Mouse (Mus musculus) liver, postnatal 0 days (tissue): Measurements from ENCODE around the gene Tmem91. TPM values are rescaled to one million over a fixed set of nuclear protein-coding genes. Genes with fewer than 3 reads are reported as not detected.

Experiments used
- ATAC-seq: fragments of 200-750 bp; cut with Nextera tagmentation; 2 replicates; pipeline ENCODE4 v1.8.0; 2017; ENCODE audit warnings: mild to moderate bottlenecking, moderate library complexity
- DNase-seq: peaks from one replicate; pipeline ENCODE4 v3.0.0-alpha.2; 2016
- H3K27ac ChIP-seq: fragments of 300-500 bp; sonication (generic); 2 replicates; pipeline ENCODE4 v1.5.1; 2014; ENCODE audit warnings: antibody characterized with exemption, moderate library complexity, mild to moderate bottlenecking, low read depth
- H3K27me3 ChIP-seq: fragments of 300-500 bp; sonication (generic); 2 replicates; pipeline ENCODE4 v1.6.1; 2014; ENCODE audit warnings: low read length, control low read depth, mixed read lengths; ENCODE audit not compliant: insufficient read depth
- H3K36me3 ChIP-seq: fragments of 300-500 bp; sonication (generic); replicated peaks from 2 replicates; pipeline ENCODE4 v1.6.1; 2014; ENCODE audit warnings: mild to moderate bottlenecking, control low read depth, low read length, moderate library complexity, mixed read lengths; ENCODE audit not compliant: insufficient read depth
- H3K4me1 ChIP-seq: fragments of 300-500 bp; sonication (generic); 2 replicates; pipeline ENCODE4 v1.6.1; 2014; ENCODE audit warnings: antibody characterized with exemption, mild to moderate bottlenecking, control low read depth; ENCODE audit not compliant: insufficient read depth
- H3K4me2 ChIP-seq: fragments of 300-500 bp; sonication (generic); 2 replicates; pipeline ENCODE4 v1.6.1; 2014; ENCODE audit warnings: low read depth, mild to moderate bottlenecking, low read length, moderate library complexity, mixed read lengths
- H3K4me3 ChIP-seq: fragments of 300-500 bp; sonication (generic); 2 replicates; pipeline ENCODE4 v1.5.1; 2014; ENCODE audit warnings: low read depth, low read length
- H3K9ac ChIP-seq: fragments of 300-500 bp; sonication (generic); replicated peaks from 2 replicates; pipeline ENCODE4 v1.6.1; 2014; ENCODE audit warnings: mild to moderate bottlenecking, moderate library complexity
- H3K9me3 ChIP-seq: fragments of 300-500 bp; sonication (generic); 2 replicates; pipeline ENCODE4 v1.6.1; 2016; ENCODE audit warnings: mild to moderate bottlenecking, control low read depth, low read length, mixed read lengths
- CTCF ChIP-seq: sonication (generic); IDR thresholded peaks from 2 replicates; pipeline ENCODE4 v1.5.1; 2016; ENCODE audit warnings: antibody characterized with exemption, low read depth
- EP300 ChIP-seq: IDR thresholded peaks from 2 replicates; pipeline ENCODE4 v1.6.1; 2016; ENCODE audit warnings: antibody characterized with exemption, low read depth, mild to moderate bottlenecking
- WGBS: fragments of 180-500 bp; shearing (Covaris S2); extraction: QIAGEN DNeasy Blood & Tissue Kit; methylation state at CpG from one replicate; pipeline ENCODE4 v1.1.7; 2014; ENCODE audit not compliant: insufficient replicate concordance; 5-methylcytosine and 5-hydroxymethylcytosine counted together
- polyA plus RNA-seq: library from polyadenylated mRNA; unstranded; fragments of >200 nt; fragmentation: Nextera tagmentation; extraction: Ambion mirVana; gene quantifications from 2 replicates; pipeline ENCODE4 v1.2.1, GENCODE M21; 2015

The Tmem91 gene
- polyA plus RNA-seq, 1 experiment from 2014 or later = 0.76 TPM

DNA sequence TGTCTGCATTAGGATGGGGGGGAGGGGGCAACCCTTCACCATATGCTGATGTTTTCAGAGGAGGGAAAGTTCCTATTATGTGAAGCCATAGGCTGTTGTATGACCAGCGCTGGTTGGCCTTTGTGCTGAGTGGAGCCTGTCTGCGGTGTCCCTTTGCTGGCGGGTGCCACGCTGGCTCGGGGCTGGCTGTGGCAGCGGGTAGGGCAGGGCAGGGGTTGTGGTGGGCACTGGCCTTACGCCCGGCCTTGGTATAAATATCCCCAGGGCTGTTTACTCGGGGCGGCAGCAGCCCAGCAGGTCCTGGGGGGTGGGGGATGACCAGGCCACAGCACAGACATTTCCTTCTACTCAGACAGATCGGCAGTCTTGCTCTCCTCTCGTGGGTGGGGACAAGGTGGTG, 35.0 kb upstream of the Tmem91 start:
- Histone ChIP-seq H3K4me2 (0 out of 2 replicates have a peak overlapping the region, but pooled peaks have one; percentile 9), H3K27ac (0 out of 2 replicates have a peak overlapping the region, but pooled peaks have one; percentile 70), H3K9me3 (no peaks in the 10 kb centered on the region), H3K9ac (peak overlapping the region; percentile 2; the same call in 1 of the 2 replicates), H3K27me3 (no peaks in the 10 kb centered on the region), H3K36me3 (peaks cover 24% of the 10 kb centered on the region), H3K4me3 (no peak overlapping the region), H3K4me1 (peaks cover 51% of the 10 kb centered on the region)
- DNase-seq (no peak), ATAC-seq (no peak)
- WGBS = 50% methylated on average over 12 of the region's 12 CpGs
- TF ChIP-seq EP300 (no peak), CTCF (no peak)

DNA sequence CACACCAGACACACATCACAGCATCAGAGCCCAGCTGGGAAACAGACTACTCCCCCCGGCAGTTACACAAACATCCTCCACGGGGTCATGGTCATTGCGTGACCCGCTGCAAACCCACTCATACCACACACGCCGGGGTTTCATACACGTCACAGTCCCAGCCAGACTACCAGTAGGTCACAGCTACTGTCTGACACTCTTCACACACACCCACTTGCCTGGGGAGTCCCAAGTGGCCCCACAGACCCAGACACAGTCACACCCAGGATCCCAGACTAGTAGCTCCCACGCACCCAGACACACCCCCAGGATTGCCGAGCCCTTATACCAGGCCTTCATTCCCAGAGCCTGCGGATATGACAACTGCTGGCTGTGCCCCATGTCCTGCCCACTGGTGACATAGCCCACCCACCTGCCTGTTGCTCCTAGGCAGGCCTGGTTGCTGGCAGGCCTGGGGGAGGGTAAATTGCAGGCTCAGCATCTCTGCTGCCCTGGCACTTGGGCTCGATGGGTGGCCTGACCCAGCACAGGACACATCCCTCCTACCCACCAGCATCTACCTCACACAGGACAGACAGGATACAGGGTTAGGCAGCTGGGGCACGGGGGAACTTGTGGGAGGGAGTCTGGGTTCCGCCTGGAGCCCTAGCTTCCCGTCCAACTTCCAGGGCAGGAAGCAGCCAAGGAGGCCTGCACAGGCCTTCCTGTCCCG, 32.8 kb upstream of the Tmem91 start:
- Histone ChIP-seq H3K36me3 (peaks cover 8% of the 10 kb centered on the region; the same call in 1 of the 2 replicates), H3K9ac (peak overlapping the region; percentile 5; the same call in 1 of the 2 replicates), H3K4me1 (peaks cover 62% of the 10 kb centered on the region), H3K4me3 (no peak overlapping the region), H3K9me3 (no peaks in the 10 kb centered on the region), H3K27me3 (no peaks in the 10 kb centered on the region), H3K27ac (peak overlapping the region; percentile 85), H3K4me2 (no peak overlapping the region)
- ATAC-seq = peak; percentile 31
- TF ChIP-seq EP300 (no peak), CTCF (no peak)
- DNase-seq = peak; percentile 53
- WGBS = 39% methylated on average over 15 of the region's 15 CpGs

GRCm38 (mm10) chr7:25706578-25707170, 31.7 kb upstream of the Tmem91 start:
- Histone ChIP-seq H3K4me3 (no peak overlapping the region), H3K4me2 (peak overlapping the region; percentile 26; the same call in 1 of the 2 replicates), H3K9me3 (0 out of 2 replicates have a peak, but pooled peaks cover 6% of the 10 kb centered on the region), H3K4me1 (peaks cover 57% of the 10 kb centered on the region), H3K27me3 (no peaks in the 10 kb centered on the region), H3K27ac (peak overlapping the region; percentile 85), H3K36me3 (peaks cover 16% of the 10 kb centered on the region), H3K9ac (0 out of 2 replicates have a peak overlapping the region, but pooled peaks have one; percentile 5)
- ATAC-seq (no peak), DNase-seq (no peak)
- TF ChIP-seq EP300 = no peak
- TF ChIP-seq CTCF = no peak
- WGBS = 42% methylated on average over 7 of the region's 7 CpGs

- no peak for DNase-seq
- Histone ChIP-seq H3K36me3 (peaks cover 23% of the 10 kb centered on the region), H3K4me3 (no peak overlapping the region), H3K9me3 (0 out of 2 replicates have a peak, but pooled peaks cover 7% of the 10 kb centered on the region), H3K27me3 (no peaks in the 10 kb centered on the region), H3K4me2 (0 out of 2 replicates have a peak overlapping the region, but pooled peaks have one; percentile 26), H3K9ac (no peak overlapping the region), H3K4me1 (peaks cover 53% of the 10 kb centered on the region), H3K27ac (peak overlapping the region; percentile 85)
- ATAC-seq = peak; percentile 8; the same call in 1 of the 2 replicates
- 54% methylated on average over 6 of the region's 6 CpGs for WGBS
- no peak for TF ChIP-seq CTCF
- peak; percentile 47; the same call in 1 of the 2 replicates for TF ChIP-seq EP300
Measured at GRCm38 (mm10) chr7:25705801-25706251, 30.9 kb upstream of the Tmem91 start.

GRCm38 (mm10) chr7:25704716-25705364, 29.9 kb upstream of the Tmem91 start:
- WGBS = 49% methylated on average over 33 of the region's 37 CpGs
- TF ChIP-seq CTCF (no peak), EP300 (no peak)
- H3K9ac ChIP-seq = no peak overlapping the region
- H3K27me3 ChIP-seq = no peaks in the 10 kb centered on the region
- peaks cover 43% of the 10 kb centered on the region for H3K4me1 ChIP-seq
- H3K36me3 ChIP-seq = peaks cover 25% of the 10 kb centered on the region
- DNase-seq (peak; percentile 68), ATAC-seq (no peak)
- no peak overlapping the region for H3K27ac ChIP-seq
- 0 out of 2 replicates have a peak, but pooled peaks cover 7% of the 10 kb centered on the region for H3K9me3 ChIP-seq
- H3K4me3 ChIP-seq = no peak overlapping the region
- H3K4me2 ChIP-seq = peak overlapping the region; percentile 58
